Mouse (Mus musculus) liver, embryonic 15.5 days (tissue): ENCODE results near the gene Prr23a3. TPM values are rescaled to one million over a fixed set of nuclear protein-coding genes. Genes with fewer than 3 reads are reported as not detected.

ENCODE experiments used
- ATAC-seq: fragments of 200-750 bp; cut with Nextera tagmentation; 2 replicates; pipeline ENCODE4 v1.8.0; 2017; ENCODE audit warnings: moderate number of reproducible peaks, mild to moderate bottlenecking, moderate library complexity; ENCODE audit not compliant: insufficient read depth
- H3K27ac ChIP-seq: fragments of 300-500 bp; sonication (generic); replicated peaks from 2 replicates; pipeline ENCODE4 v1.5.1; 2015; ENCODE audit warnings: mild to moderate bottlenecking, inconsistent platforms
- H3K27me3 ChIP-seq: fragments of 300-500 bp; sonication (generic); 2 replicates; pipeline ENCODE4 v1.6.1; 2015; ENCODE audit warnings: mild to moderate bottlenecking, inconsistent platforms
- H3K36me3 ChIP-seq: fragments of 300-500 bp; sonication (generic); replicated peaks from 2 replicates; pipeline ENCODE4 v1.6.1; 2015; ENCODE audit warnings: moderate library complexity, mild to moderate bottlenecking, inconsistent platforms
- H3K4me1 ChIP-seq: fragments of 300-500 bp; sonication (generic); replicated peaks from 2 replicates; pipeline ENCODE4 v1.6.1; 2015; ENCODE audit warnings: inconsistent platforms
- H3K4me2 ChIP-seq: fragments of 300-500 bp; sonication (generic); 2 replicates; pipeline ENCODE4 v1.6.1; 2015; ENCODE audit warnings: moderate library complexity, mild to moderate bottlenecking, inconsistent platforms
- H3K4me3 ChIP-seq: fragments of 300-500 bp; sonication (generic); replicated peaks from 2 replicates; pipeline ENCODE4 v1.5.1; 2015; ENCODE audit warnings: mild to moderate bottlenecking, inconsistent platforms
- H3K9ac ChIP-seq: fragments of 300-500 bp; sonication (generic); 2 replicates; pipeline ENCODE4 v1.6.1; 2015; ENCODE audit warnings: moderate library complexity, mild to moderate bottlenecking, inconsistent platforms
- H3K9me3 ChIP-seq: fragments of 300-500 bp; sonication (generic); replicated peaks from 2 replicates; pipeline ENCODE4 v1.6.1; 2016; ENCODE audit warnings: inconsistent platforms
- WGBS: fragments of 180-500 bp; shearing (Covaris S2); methylation state at CpG from one replicate; pipeline ENCODE4 v1.1.7; 2015; ENCODE audit warnings: mixed read lengths; ENCODE audit not compliant: insufficient replicate concordance; 5-methylcytosine and 5-hydroxymethylcytosine counted together
- polyA plus RNA-seq: library from polyadenylated mRNA; unstranded; fragments of >200 nt; fragmentation: Nextera tagmentation; extraction: Ambion mirVana; gene quantifications from 2 replicates; pipeline ENCODE4 v1.2.1, GENCODE M21; 2015

Prr23a3 gene
- polyA plus RNA-seq, 1 experiment from 2014 or later: not detected

- Histone ChIP-seq H3K4me1 (no peaks in the 10 kb centered on the region), H3K4me3 (no peak overlapping the region), H3K4me2 (no peak overlapping the region), H3K27me3 (no peaks in the 10 kb centered on the region; the same call in 1 of the 2 replicates), H3K27ac (no peak overlapping the region), H3K36me3 (no peaks in the 10 kb centered on the region), H3K9me3 (no peaks in the 10 kb centered on the region), H3K9ac (no peak overlapping the region)
- WGBS: 48% methylated on average over 3 of the region's 3 CpGs
- ATAC-seq: no peak
Measured at GRCm38 (mm10) chr9:98863463-98863862, 1.1 kb upstream of the Prr23a3 start.

- WGBS: 38% methylated on average over 1 of the region's 1 CpGs
Measured at GRCm38 (mm10) chr9:98901486-98901885, 36.9 kb downstream of the Prr23a3 start.

GRCm38 (mm10) chr9:98902819-98903218, 38.3 kb downstream of the Prr23a3 start, which contains the start of gene 7420426K07Rik:
TSS of gene 7420426K07Rik (plus strand) at chr9:98903119.
- no peaks in the 10 kb centered on the region for H3K4me1 ChIP-seq
- WGBS: 63% methylated on average over 2 of the region's 2 CpGs
- no peak within 1 kb of the TSS for H3K27ac ChIP-seq
- H3K4me3 ChIP-seq: no peak within 1 kb of the TSS
- H3K27me3 ChIP-seq: no peaks in the 10 kb centered on the region
- H3K9me3 ChIP-seq: no peaks in the 10 kb centered on the region
- no peak within 1 kb of the TSS for H3K4me2 ChIP-seq
- no peak for ATAC-seq
- no peaks in the 10 kb centered on the region for H3K36me3 ChIP-seq
- no peak within 1 kb of the TSS for H3K9ac ChIP-seq

More at GRCm38 (mm10) chr9:98901486-98901885, 36.9 kb downstream of the Prr23a3 start:
- Histone ChIP-seq H3K9ac (no peak overlapping the region), H3K36me3 (no peaks in the 10 kb centered on the region), H3K9me3 (peaks cover 7% of the 10 kb centered on the region; the same call in 1 of the 2 replicates), H3K4me1 (no peaks in the 10 kb centered on the region), H3K4me2 (no peak overlapping the region), H3K4me3 (no peak overlapping the region), H3K27ac (no peak overlapping the region), H3K27me3 (no peaks in the 10 kb centered on the region)
- ATAC-seq: no peak

Other genes starting within 250 kb of the Prr23a3 start
- gene Prr23a1, start 22.3 kb upstream of the Prr23a3 start, polyA plus RNA-seq: not detected in 2 replicates
- not detected in 2 replicates for gene Prr23a2, start 8.3 kb upstream of the Prr23a3 start, polyA plus RNA-seq
- not detected in 2 replicates for gene 7420426K07Rik, start 38.4 kb downstream of the Prr23a3 start, polyA plus RNA-seq
- not detected in 2 replicates for gene Foxl2, start 90.5 kb downstream of the Prr23a3 start, polyA plus RNA-seq
- gene Faim, start 121.6 kb downstream of the Prr23a3 start, polyA plus RNA-seq: 9.5 and 10.6 TPM in 2 replicates
- gene Gm1123, start 170.9 kb downstream of the Prr23a3 start, polyA plus RNA-seq: 0.07 TPM in 1 of 2 replicates, not detected in the other